Mouse (Mus musculus) liver, embryonic 12.5 days (tissue): ENCODE measurements at regions not wholly inside any gene's neighbourhood (a gene's known extent, or its start where the extent isn't known, plus 50 kb on each side); places are given as distances from the start of the nearest gene placed in this dataset.

ENCODE experiments used
- ATAC-seq: fragments of 200-750 bp; cut with Nextera tagmentation; 2 replicates; pipeline ENCODE4 v1.8.0; 2017; ENCODE audit warnings: moderate number of reproducible peaks, mild to moderate bottlenecking, moderate library complexity
- H3K27ac ChIP-seq: fragments of 300-500 bp; sonication (generic); 2 replicates; pipeline ENCODE4 v1.5.1; 2016; ENCODE audit warnings: mild to moderate bottlenecking
- H3K27me3 ChIP-seq: fragments of 300-500 bp; sonication (generic); replicated peaks from 2 replicates; pipeline ENCODE4 v1.6.1; 2016; ENCODE audit warnings: mild to moderate bottlenecking, moderate library complexity
- H3K36me3 ChIP-seq: fragments of 300-500 bp; sonication (generic); 2 replicates; pipeline ENCODE4 v1.6.1; 2016; ENCODE audit warnings: mild to moderate bottlenecking, moderate library complexity
- H3K4me1 ChIP-seq: fragments of 300-500 bp; sonication (generic); 2 replicates; pipeline ENCODE4 v1.6.1; 2016
- H3K4me2 ChIP-seq: fragments of 300-500 bp; sonication (generic); 2 replicates; pipeline ENCODE4 v1.6.1; 2016; ENCODE audit warnings: mild to moderate bottlenecking, moderate library complexity
- H3K4me3 ChIP-seq: fragments of 300-500 bp; sonication (generic); 2 replicates; pipeline ENCODE4 v1.5.1; 2016; ENCODE audit warnings: mild to moderate bottlenecking, moderate library complexity
- H3K9ac ChIP-seq: fragments of 300-500 bp; sonication (generic); 2 replicates; pipeline ENCODE4 v1.6.1; 2016; ENCODE audit warnings: mild to moderate bottlenecking, moderate library complexity
- H3K9me3 ChIP-seq: fragments of 300-500 bp; sonication (generic); replicated peaks from 2 replicates; pipeline ENCODE4 v1.6.1; 2016; ENCODE audit warnings: mild to moderate bottlenecking, moderate library complexity
- WGBS: fragments of 180-500 bp; shearing (Covaris S2); methylation state at CpG from one replicate; pipeline ENCODE4 v1.1.7; 2016; ENCODE audit not compliant: insufficient replicate concordance; 5-methylcytosine and 5-hydroxymethylcytosine counted together

- Histone ChIP-seq H3K27ac (no peak overlapping the region), H3K4me3 (no peak overlapping the region), H3K27me3 (no peaks in the 10 kb centered on the region), H3K4me2 (no peak overlapping the region), H3K9ac (no peak overlapping the region), H3K9me3 (no peaks in the 10 kb centered on the region), H3K4me1 (no peaks in the 10 kb centered on the region), H3K36me3 (no peaks in the 10 kb centered on the region)
- no peak for ATAC-seq
- 36% methylated on average over 1 of the region's 1 CpGs for WGBS
Measured at GRCm38 (mm10) chr6:140816359-140816758, 87.3 kb downstream of the Gm11077 start.

GRCm38 (mm10) chr6:140816831-140817230, 87.7 kb downstream of the Gm11077 start:
- no peak overlapping the region for H3K27ac ChIP-seq
- no peaks in the 10 kb centered on the region for H3K9me3 ChIP-seq
- H3K4me2 ChIP-seq = no peak overlapping the region
- no peak overlapping the region for H3K9ac ChIP-seq
- no peaks in the 10 kb centered on the region for H3K4me1 ChIP-seq
- H3K27me3 ChIP-seq = no peaks in the 10 kb centered on the region
- ATAC-seq = no peak
- H3K36me3 ChIP-seq = no peaks in the 10 kb centered on the region
- 7% methylated on average over 6 of the region's 6 CpGs for WGBS
- H3K4me3 ChIP-seq = no peak overlapping the region

GRCm38 (mm10) chr6:140819451-140819878, 90.4 kb downstream of the Gm11077 start:
- no peak overlapping the region for H3K27ac ChIP-seq
- no peak for ATAC-seq

GRCm38 (mm10) chr6:140826522-140826921, 97.4 kb downstream of the Gm11077 start:
- no peak overlapping the region for H3K4me3 ChIP-seq

More at GRCm38 (mm10) chr6:140819451-140819878, 90.4 kb downstream of the Gm11077 start:
- Histone ChIP-seq H3K36me3 (no peaks in the 10 kb centered on the region), H3K4me1 (no peaks in the 10 kb centered on the region), H3K4me2 (no peak overlapping the region), H3K4me3 (no peak overlapping the region), H3K9ac (no peak overlapping the region), H3K27me3 (no peaks in the 10 kb centered on the region), H3K9me3 (no peaks in the 10 kb centered on the region)
- 59% methylated on average over 8 of the region's 8 CpGs for WGBS

GRCm38 (mm10) chr6:140827651-140828050, 98.6 kb downstream of the Gm11077 start:
- Histone ChIP-seq H3K27me3 (no peaks in the 10 kb centered on the region), H3K27ac (no peak overlapping the region), H3K9me3 (no peaks in the 10 kb centered on the region), H3K36me3 (no peaks in the 10 kb centered on the region), H3K4me1 (no peaks in the 10 kb centered on the region), H3K4me3 (no peak overlapping the region), H3K9ac (no peak overlapping the region), H3K4me2 (no peak overlapping the region)
- no peak for ATAC-seq

More at GRCm38 (mm10) chr6:140826522-140826921, 97.4 kb downstream of the Gm11077 start:
- no peak overlapping the region for H3K9ac ChIP-seq
- H3K27me3 ChIP-seq = no peaks in the 10 kb centered on the region
- H3K4me2 ChIP-seq = no peak overlapping the region
- H3K36me3 ChIP-seq = no peaks in the 10 kb centered on the region
- no peaks in the 10 kb centered on the region for H3K4me1 ChIP-seq
- no peak overlapping the region for H3K27ac ChIP-seq
- ATAC-seq = no peak
- no peaks in the 10 kb centered on the region for H3K9me3 ChIP-seq

- H3K4me2 ChIP-seq = no peak overlapping the region
- no peaks in the 10 kb centered on the region for H3K36me3 ChIP-seq
- no peak for ATAC-seq
- no peak overlapping the region for H3K9ac ChIP-seq
- H3K27ac ChIP-seq = no peak overlapping the region
- H3K9me3 ChIP-seq = 0 out of 2 replicates have a peak, but pooled peaks cover 4% of the 10 kb centered on the region
- H3K4me3 ChIP-seq = no peak overlapping the region
- no peaks in the 10 kb centered on the region for H3K4me1 ChIP-seq
- no peaks in the 10 kb centered on the region for H3K27me3 ChIP-seq
- 68% methylated on average over 8 of the region's 8 CpGs for WGBS
Measured at GRCm38 (mm10) chr6:140843292-140843991, 114.4 kb downstream of the Gm11077 start.

- Histone ChIP-seq H3K36me3 (no peaks in the 10 kb centered on the region), H3K4me3 (no peak overlapping the region), H3K27ac (no peak overlapping the region), H3K4me1 (no peaks in the 10 kb centered on the region), H3K27me3 (no peaks in the 10 kb centered on the region), H3K9me3 (0 out of 2 replicates have a peak, but pooled peaks cover 4% of the 10 kb centered on the region), H3K4me2 (no peak overlapping the region), H3K9ac (no peak overlapping the region)
- WGBS = 61% methylated on average over 3 of the region's 3 CpGs
- ATAC-seq = no peak
Measured at GRCm38 (mm10) chr6:140847165-140847564, 118.1 kb downstream of the Gm11077 start.

GRCm38 (mm10) chr6:140852420-140852819, 123.3 kb downstream of the Gm11077 start:
- 60% methylated on average over 5 of the region's 5 CpGs for WGBS
- H3K4me3 ChIP-seq = no peak overlapping the region
- H3K4me2 ChIP-seq = no peak overlapping the region
- no peak overlapping the region for H3K9ac ChIP-seq
- no peaks in the 10 kb centered on the region for H3K4me1 ChIP-seq
- no peaks in the 10 kb centered on the region for H3K9me3 ChIP-seq
- ATAC-seq = no peak
- peaks cover 17% of the 10 kb centered on the region for H3K27me3 ChIP-seq
- H3K36me3 ChIP-seq = no peaks in the 10 kb centered on the region
- no peak overlapping the region for H3K27ac ChIP-seq

GRCm38 (mm10) chr6:140853508-140853907, 124.4 kb downstream of the Gm11077 start:
- no peaks in the 10 kb centered on the region for H3K9me3 ChIP-seq
- H3K36me3 ChIP-seq = no peaks in the 10 kb centered on the region
- 30% methylated on average over 5 of the region's 5 CpGs for WGBS
- no peak for ATAC-seq
- no peaks in the 10 kb centered on the region for H3K4me1 ChIP-seq
- H3K9ac ChIP-seq = no peak overlapping the region
- H3K4me2 ChIP-seq = no peak overlapping the region
- H3K27me3 ChIP-seq = peaks cover 17% of the 10 kb centered on the region
- no peak overlapping the region for H3K4me3 ChIP-seq
- no peak overlapping the region for H3K27ac ChIP-seq

- Histone ChIP-seq H3K9ac (no peak overlapping the region), H3K9me3 (no peaks in the 10 kb centered on the region), H3K4me2 (no peak overlapping the region), H3K27ac (no peak overlapping the region), H3K4me3 (no peak overlapping the region), H3K27me3 (peaks cover 17% of the 10 kb centered on the region), H3K36me3 (no peaks in the 10 kb centered on the region), H3K4me1 (no peaks in the 10 kb centered on the region)
- WGBS = 66% methylated on average over 6 of the region's 6 CpGs
- no peak for ATAC-seq
Measured at GRCm38 (mm10) chr6:140854691-140855090, 125.6 kb downstream of the Gm11077 start.

- peak overlapping the region; percentile 24 for H3K4me2 ChIP-seq
- H3K4me3 ChIP-seq = no peak overlapping the region
- no peaks in the 10 kb centered on the region for H3K36me3 ChIP-seq
- H3K27me3 ChIP-seq = peaks cover 17% of the 10 kb centered on the region
- no peak overlapping the region for H3K27ac ChIP-seq
- H3K9me3 ChIP-seq = no peaks in the 10 kb centered on the region
- H3K4me1 ChIP-seq = no peaks in the 10 kb centered on the region
- ATAC-seq = no peak
- WGBS = 27% methylated on average over 14 of the region's 14 CpGs
- H3K9ac ChIP-seq = no peak overlapping the region
Measured at GRCm38 (mm10) chr6:140856468-140857117, 127.5 kb downstream of the Gm11077 start.

- WGBS = 31% methylated on average over 18 of the region's 18 CpGs
Measured at GRCm38 (mm10) chr6:140857118-140857746, 128.1 kb downstream of the Gm11077 start.

More at GRCm38 (mm10) chr6:140857118-140857746, 128.1 kb downstream of the Gm11077 start:
- H3K27ac ChIP-seq = no peak overlapping the region
- ATAC-seq = no peak
- no peak overlapping the region for H3K9ac ChIP-seq
- H3K27me3 ChIP-seq = peaks cover 17% of the 10 kb centered on the region
- H3K4me1 ChIP-seq = no peaks in the 10 kb centered on the region
- H3K9me3 ChIP-seq = no peaks in the 10 kb centered on the region
- no peaks in the 10 kb centered on the region for H3K36me3 ChIP-seq
- peak overlapping the region; percentile 24 for H3K4me2 ChIP-seq
- no peak overlapping the region for H3K4me3 ChIP-seq
